Mouse (Mus musculus): ENCODE measurements around the gene Mtmr3.

DNA sequence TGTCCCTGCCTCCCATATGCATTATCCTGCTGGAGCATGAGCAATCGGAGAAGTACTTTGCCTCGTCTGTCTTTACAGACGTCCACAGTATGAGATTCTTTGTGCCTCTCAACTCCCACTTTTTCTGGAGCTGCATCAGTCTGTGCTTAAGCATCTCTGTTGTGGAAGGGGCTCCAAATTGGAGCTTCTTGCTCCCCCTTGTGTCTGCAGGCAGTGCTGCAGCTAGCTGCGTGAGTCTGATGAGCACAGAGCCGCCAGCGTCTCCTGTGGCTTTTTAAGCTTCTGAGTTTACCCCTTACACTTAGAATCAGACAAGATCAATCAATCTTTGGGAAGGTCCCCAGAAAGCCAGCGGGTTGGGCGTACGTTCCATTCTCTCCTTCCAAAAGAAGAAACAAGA lies 143.5 kb downstream of the Mtmr3 start:
- TF ChIP-seq CTCF (IDR thresholded peaks at IDR 0.05 in 2 of 3, conservative IDR thresholded peaks at IDR 0.05 in 1 of 3; ENCODE audit: control insufficient read depth in 1 of 3, insufficient read depth in 1 of 3, low read depth in 2 of 3, low read length in 3 of 3, poor library complexity in 1 of 3, severe bottlenecking in 1 of 3) (peak; percentile 93 to 98 (median 95)), GABPA (IDR thresholded peaks at IDR 0.05; ENCODE audit: low read depth, low read length) (no peak), USF1 (IDR thresholded peaks at IDR 0.05; ENCODE audit: low read depth, low read length) (no peak), TAL1 (IDR thresholded peaks at IDR 0.05; ENCODE audit: low read length) (no peak), EP300 (IDR thresholded peaks at IDR 0.05; ENCODE audit: low read depth in 1 of 2, low read length in 2 of 2) (no peak), UBTF (IDR thresholded peaks at IDR 0.05; ENCODE audit: borderline replicate concordance, insufficient read depth, low read depth, low read length) (no peak), POLR2A (IDR thresholded peaks at IDR 0.05; ENCODE audit: control insufficient read depth in 1 of 2, insufficient read depth in 1 of 2, low read depth in 1 of 2, low read length in 2 of 2, poor library complexity in 1 of 2) (no peak)

Measured in MEL (cell line).